Mouse (Mus musculus) lung, embryonic 14.5 days (tissue): Measurements from ENCODE around the gene 1810055G02Rik. TPM values are rescaled to one million over a fixed set of nuclear protein-coding genes. Genes with fewer than 3 reads are reported as not detected.
A peak's percentile ranks its signal among the peaks of the same experiment; 100 is the strongest.

Experiments used
- ATAC-seq: fragments of 200-750 bp; cut with Nextera tagmentation; 2 replicates; pipeline ENCODE4 v1.8.0; 2017; ENCODE audit warnings: mild to moderate bottlenecking, moderate TSS enrichment, moderate library complexity; ENCODE audit not compliant: insufficient read depth
- DNase-seq: peaks from one replicate; pipeline ENCODE4 v3.0.0-alpha.2; 2015
- H3K27ac ChIP-seq: fragments of 300-500 bp; sonication (generic); 2 replicates; pipeline ENCODE4 v1.5.1; 2014; ENCODE audit warnings: low read depth, mild to moderate bottlenecking, moderate library complexity
- H3K27me3 ChIP-seq: fragments of 300-500 bp; sonication (generic); 2 replicates; pipeline ENCODE4 v1.6.1; 2014; ENCODE audit warnings: low read length, control low read depth; ENCODE audit not compliant: insufficient read depth
- H3K36me3 ChIP-seq: fragments of 300-500 bp; sonication (generic); 2 replicates; pipeline ENCODE4 v1.6.1; 2014; ENCODE audit warnings: control low read depth; ENCODE audit not compliant: insufficient read depth
- H3K4me1 ChIP-seq: fragments of 300-500 bp; sonication (generic); 2 replicates; pipeline ENCODE4 v1.6.1; 2014; ENCODE audit warnings: antibody characterized with exemption, control low read depth; ENCODE audit not compliant: insufficient read depth
- H3K4me2 ChIP-seq: fragments of 300-500 bp; sonication (generic); 2 replicates; pipeline ENCODE4 v1.6.1; 2014; ENCODE audit warnings: mild to moderate bottlenecking
- H3K4me3 ChIP-seq: fragments of 300-500 bp; sonication (generic); 2 replicates; pipeline ENCODE4 v1.5.1; 2014; ENCODE audit warnings: low read depth, low read length
- H3K9ac ChIP-seq: fragments of 300-500 bp; sonication (generic); 2 replicates; pipeline ENCODE4 v1.6.1; 2014
- H3K9me3 ChIP-seq: fragments of 300-500 bp; sonication (generic); 2 replicates; pipeline ENCODE4 v1.6.1; 2016; ENCODE audit warnings: low read depth, low read length, control low read depth
- CTCF ChIP-seq: IDR thresholded peaks from 2 replicates; pipeline ENCODE4 v1.5.1; 2016; ENCODE audit warnings: antibody characterized with exemption, low read depth
- WGBS: fragments of 180-500 bp; shearing (Covaris S2); extraction: QIAGEN DNeasy Blood & Tissue Kit; methylation state at CpG from one replicate; pipeline ENCODE4 v1.1.7; 2014; 5-methylcytosine and 5-hydroxymethylcytosine counted together
- polyA plus RNA-seq: library from polyadenylated mRNA; unstranded; fragments of >200 nt; fragmentation: Nextera tagmentation; extraction: Ambion mirVana; gene quantifications from 2 replicates; pipeline ENCODE4 v1.2.1, GENCODE M21; 2014

Gene 1810055G02Rik
- polyA plus RNA-seq, 1 experiment from 2014 or later, result 40.3 TPM

GRCm38 (mm10) chr19:3669100-3669499 lies 39.0 kb upstream of the 1810055G02Rik start:
- TF ChIP-seq CTCF, result no peak; the same call in 1 of the 2 replicates
- 44% methylated on average over 13 of the region's 13 CpGs for WGBS
- Histone ChIP-seq H3K9me3 (peaks cover 6% of the 10 kb centered on the region; the same call in 1 of the 2 replicates), H3K27me3 (no peaks in the 10 kb centered on the region), H3K36me3 (peaks cover 18% of the 10 kb centered on the region; the same call in 1 of the 2 replicates), H3K4me3 (no peak overlapping the region), H3K4me2 (peak overlapping the region; percentile 21; the same call in 1 of the 2 replicates), H3K4me1 (peaks cover 25% of the 10 kb centered on the region), H3K9ac (peak overlapping the region; percentile 26; the same call in 1 of the 2 replicates), H3K27ac (peak overlapping the region; percentile 76)
- peak; percentile 68 for DNase-seq
- ATAC-seq, result peak; percentile 45; the same call in 1 of the 2 replicates

GRCm38 (mm10) chr19:3673149-3673548 lies 34.9 kb upstream of the 1810055G02Rik start:
- Histone ChIP-seq H3K4me2 (no peak overlapping the region), H3K4me3 (no peak overlapping the region), H3K4me1 (peaks cover 17% of the 10 kb centered on the region; the same call in 1 of the 2 replicates), H3K36me3 (peaks cover 18% of the 10 kb centered on the region; the same call in 1 of the 2 replicates), H3K27me3 (no peaks in the 10 kb centered on the region), H3K9me3 (peaks cover 6% of the 10 kb centered on the region; the same call in 1 of the 2 replicates), H3K9ac (no peak overlapping the region), H3K27ac (no peak overlapping the region)
- no peak for ATAC-seq
- WGBS, result 97% methylated on average over 2 of the region's 2 CpGs
- peak; percentile 48 for TF ChIP-seq CTCF
- DNase-seq, result no peak

GRCm38 (mm10) chr19:3674122-3674855 lies 33.8 kb upstream of the 1810055G02Rik start:
- Histone ChIP-seq H3K27me3 (no peaks in the 10 kb centered on the region), H3K9me3 (peaks cover 6% of the 10 kb centered on the region; the same call in 1 of the 2 replicates), H3K36me3 (peaks cover 18% of the 10 kb centered on the region; the same call in 1 of the 2 replicates), H3K9ac (no peak overlapping the region), H3K4me1 (peaks cover 8% of the 10 kb centered on the region; the same call in 1 of the 2 replicates), H3K4me2 (no peak overlapping the region), H3K27ac (0 out of 2 replicates have a peak overlapping the region, but pooled peaks have one; percentile 12), H3K4me3 (no peak overlapping the region)
- WGBS, result 68% methylated on average over 8 of the region's 8 CpGs
- TF ChIP-seq CTCF, result no peak
- DNase-seq (no peak), ATAC-seq (no peak)

- no peaks in the 10 kb centered on the region for H3K9me3 ChIP-seq
- no peaks in the 10 kb centered on the region for H3K36me3 ChIP-seq
- no peak for TF ChIP-seq CTCF
- H3K27ac ChIP-seq, result peak overlapping the region; percentile 89
- no peak overlapping the region for H3K4me3 ChIP-seq
- peak; percentile 38 for DNase-seq
- no peaks in the 10 kb centered on the region for H3K27me3 ChIP-seq
- no peak for ATAC-seq
- peaks cover 25% of the 10 kb centered on the region for H3K4me1 ChIP-seq
- peak overlapping the region; percentile 41 for H3K4me2 ChIP-seq
- H3K9ac ChIP-seq, result no peak overlapping the region; the same call in 1 of the 2 replicates
- 65% methylated on average over 7 of the region's 7 CpGs for WGBS
Measured at GRCm38 (mm10) chr19:3680732-3681131, 27.4 kb upstream of the 1810055G02Rik start.

- Histone ChIP-seq H3K9ac (peak overlapping the region; percentile 3; the same call in 1 of the 2 replicates), H3K4me1 (peaks cover 25% of the 10 kb centered on the region), H3K27ac (peak overlapping the region; percentile 89), H3K27me3 (no peaks in the 10 kb centered on the region), H3K9me3 (no peaks in the 10 kb centered on the region), H3K4me2 (peak overlapping the region; percentile 41), H3K36me3 (no peaks in the 10 kb centered on the region), H3K4me3 (no peak overlapping the region)
- TF ChIP-seq CTCF, result no peak
- 23% methylated on average over 13 of the region's 13 CpGs for WGBS
- DNase-seq (peak; percentile 91), ATAC-seq (peak; percentile 90)
Measured at GRCm38 (mm10) chr19:3681310-3681934, 26.7 kb upstream of the 1810055G02Rik start.

- ATAC-seq (no peak), DNase-seq (no peak)
- H3K9ac ChIP-seq, result peak overlapping the region; percentile 98
- peaks cover 33% of the 10 kb centered on the region for H3K4me1 ChIP-seq
- no peaks in the 10 kb centered on the region for H3K9me3 ChIP-seq
- TF ChIP-seq CTCF, result peak; percentile 29; the same call in 1 of the 2 replicates
- 28% methylated on average over 1 of the region's 1 CpGs for WGBS
- H3K27me3 ChIP-seq, result no peaks in the 10 kb centered on the region
- peak overlapping the region; percentile 98 for H3K4me2 ChIP-seq
- peak overlapping the region; percentile 87 for H3K27ac ChIP-seq
- H3K4me3 ChIP-seq, result peak overlapping the region; percentile 98
- no peaks in the 10 kb centered on the region for H3K36me3 ChIP-seq
Measured at GRCm38 (mm10) chr19:3684414-3684813, 23.7 kb upstream of the 1810055G02Rik start.
